Mouse (Mus musculus): Measurements from ENCODE around the gene Mtif3. TPM values are rescaled to one million over a fixed set of nuclear protein-coding genes. Genes with fewer than 3 reads are reported as not detected.

Mtif3 gene
- 2.2 and 5.5 TPM in 2 replicates for polyA plus RNA-seq (2012)

- no peak for TF ChIP-seq GATA1 (IDR thresholded peaks at IDR 0.05; ENCODE audit: low read length)
Measured at GRCm38 (mm10) chr5:146963118-146963936, at the start of gene Mtif3. Gene Mtif3 (minus strand): TSS chr5:146963800.

DNA sequence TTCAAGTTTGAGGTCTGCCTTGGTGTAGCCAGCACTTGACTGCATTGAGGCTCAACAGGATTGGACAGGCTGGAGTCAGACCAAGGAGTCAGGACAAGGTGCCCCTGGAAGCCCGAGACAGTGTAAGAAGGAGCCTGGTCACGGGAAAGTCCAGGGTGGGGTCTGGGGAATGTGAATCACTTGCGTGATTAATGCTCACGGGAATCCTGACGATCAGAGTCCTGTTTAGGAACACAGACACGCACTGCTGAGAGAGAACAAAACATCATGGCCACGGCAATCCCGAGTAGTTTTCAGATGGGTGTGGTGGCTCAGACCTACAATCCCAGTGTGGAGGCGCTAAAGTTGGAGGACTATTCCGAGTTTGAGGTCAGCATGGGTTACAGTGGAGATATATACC lies 47.7 kb upstream of the Mtif3 start:
- no peak for TF ChIP-seq GATA1 (IDR thresholded peaks at IDR 0.05; ENCODE audit: low read length)

GRCm38 (mm10) chr5:147003303-147003702 lies 39.7 kb upstream of the Mtif3 start:
- no peak for TF ChIP-seq GATA1 (IDR thresholded peaks at IDR 0.05; ENCODE audit: low read length)

- no peak for TF ChIP-seq GATA1 (IDR thresholded peaks at IDR 0.05; ENCODE audit: low read length)
Measured at GRCm38 (mm10) chr5:147001312-147001711, 37.7 kb upstream of the Mtif3 start.

- no peak for TF ChIP-seq GATA1 (IDR thresholded peaks at IDR 0.05; ENCODE audit: low read length)
Measured at GRCm38 (mm10) chr5:146998802-146999201, 35.2 kb upstream of the Mtif3 start.

GRCm38 (mm10) chr5:146996812-146997211 lies 33.2 kb upstream of the Mtif3 start:
- TF ChIP-seq GATA1 (IDR thresholded peaks at IDR 0.05; ENCODE audit: low read length): no peak

DNA sequence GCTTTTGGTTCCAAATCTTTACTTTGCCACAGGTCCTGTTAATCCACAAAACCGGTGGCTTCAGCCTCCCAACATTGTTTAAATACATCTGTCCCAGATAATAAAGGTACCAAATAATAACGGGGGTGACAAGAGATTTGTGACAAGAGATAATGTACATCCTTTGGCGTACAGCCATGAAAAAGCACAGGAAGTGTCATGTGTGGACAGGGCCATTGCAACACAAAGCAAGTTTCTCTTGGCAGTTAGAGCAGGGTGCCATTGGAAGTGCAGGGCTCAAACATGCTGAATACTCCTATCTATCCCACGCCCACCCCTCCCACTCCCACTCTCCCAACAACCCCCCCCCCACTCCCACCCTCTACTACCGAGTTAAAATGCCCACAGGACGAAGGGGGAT lies 31.4 kb upstream of the Mtif3 start:
- no peak for TF ChIP-seq GATA1 (IDR thresholded peaks at IDR 0.05; ENCODE audit: low read length)

- no peak for TF ChIP-seq GATA1 (IDR thresholded peaks at IDR 0.05; ENCODE audit: low read length)
Measured at GRCm38 (mm10) chr5:146993509-146993908, 29.9 kb upstream of the Mtif3 start.

DNA sequence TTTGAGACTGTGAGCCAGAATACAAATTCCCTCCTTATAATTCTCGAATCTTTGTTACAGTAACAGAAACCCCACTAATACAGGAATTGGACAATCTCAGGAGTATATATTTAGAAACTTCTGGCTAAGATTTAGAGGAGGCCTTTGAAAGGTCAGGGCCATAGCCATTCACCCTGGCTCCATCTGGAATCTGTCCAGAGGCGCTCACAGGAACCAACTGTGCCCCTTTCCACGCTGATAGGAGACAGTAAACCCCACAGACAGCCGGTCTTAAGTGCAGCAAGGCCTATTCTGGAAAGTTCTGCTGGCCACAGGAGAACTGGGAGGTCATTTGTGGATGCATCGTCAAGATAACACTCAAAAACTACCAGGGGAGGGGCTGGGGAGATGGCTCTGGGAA lies 25.5 kb upstream of the Mtif3 start:
- no peak for TF ChIP-seq GATA1 (IDR thresholded peaks at IDR 0.05; ENCODE audit: low read length)

- no peak for TF ChIP-seq GATA1 (IDR thresholded peaks at IDR 0.05; ENCODE audit: low read length)
Measured at GRCm38 (mm10) chr5:146987588-146987987, 24.0 kb upstream of the Mtif3 start.

- no peak for TF ChIP-seq GATA1 (IDR thresholded peaks at IDR 0.05; ENCODE audit: low read length)
Measured at GRCm38 (mm10) chr5:146985725-146986433, 22.3 kb upstream of the Mtif3 start.

DNA sequence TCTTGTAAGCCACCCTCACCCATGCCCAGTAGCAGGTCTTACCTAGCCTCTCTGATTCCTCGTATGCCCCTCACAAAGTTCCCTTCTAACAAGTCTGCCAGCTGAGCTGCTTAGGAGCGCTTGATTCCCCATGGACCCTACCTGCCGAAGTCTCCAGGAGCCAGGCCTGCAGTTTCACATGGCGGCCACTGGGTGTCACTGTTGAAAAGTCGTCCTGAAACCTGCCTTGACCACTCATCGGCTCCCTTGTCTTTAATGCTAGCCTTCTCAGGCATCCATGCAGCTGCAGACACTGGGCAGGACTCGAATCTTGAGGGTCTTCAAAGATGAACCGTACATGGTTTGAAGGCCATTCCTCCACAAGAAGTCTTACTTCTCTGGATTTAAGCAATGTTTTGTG lies 19.6 kb upstream of the Mtif3 start:
- TF ChIP-seq GATA1 (IDR thresholded peaks at IDR 0.05; ENCODE audit: low read length): no peak

GRCm38 (mm10) chr5:146981376-146981775 lies 17.8 kb upstream of the Mtif3 start:
- no peak for TF ChIP-seq GATA1 (IDR thresholded peaks at IDR 0.05; ENCODE audit: low read length)

DNA sequence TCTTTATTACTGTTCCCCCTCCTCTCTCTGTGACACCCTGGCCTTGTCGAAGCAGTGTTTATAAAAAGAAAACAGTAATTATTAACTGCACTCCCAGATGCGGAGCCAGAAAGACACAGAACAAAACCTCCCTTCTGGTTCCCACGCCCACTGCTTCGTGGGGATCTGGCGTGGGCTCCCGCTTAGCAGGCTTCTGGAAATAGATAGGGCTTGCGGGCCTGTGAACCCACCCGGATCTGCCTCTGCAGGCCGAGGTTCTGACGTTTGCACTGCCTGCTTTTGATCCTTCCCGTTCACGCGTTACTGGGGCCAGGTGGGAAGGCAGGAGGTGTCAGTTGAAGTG lies 11.2 kb upstream of the Mtif3 start:
- TF ChIP-seq GATA1 (IDR thresholded peaks at IDR 0.05; ENCODE audit: low read length): no peak

DNA sequence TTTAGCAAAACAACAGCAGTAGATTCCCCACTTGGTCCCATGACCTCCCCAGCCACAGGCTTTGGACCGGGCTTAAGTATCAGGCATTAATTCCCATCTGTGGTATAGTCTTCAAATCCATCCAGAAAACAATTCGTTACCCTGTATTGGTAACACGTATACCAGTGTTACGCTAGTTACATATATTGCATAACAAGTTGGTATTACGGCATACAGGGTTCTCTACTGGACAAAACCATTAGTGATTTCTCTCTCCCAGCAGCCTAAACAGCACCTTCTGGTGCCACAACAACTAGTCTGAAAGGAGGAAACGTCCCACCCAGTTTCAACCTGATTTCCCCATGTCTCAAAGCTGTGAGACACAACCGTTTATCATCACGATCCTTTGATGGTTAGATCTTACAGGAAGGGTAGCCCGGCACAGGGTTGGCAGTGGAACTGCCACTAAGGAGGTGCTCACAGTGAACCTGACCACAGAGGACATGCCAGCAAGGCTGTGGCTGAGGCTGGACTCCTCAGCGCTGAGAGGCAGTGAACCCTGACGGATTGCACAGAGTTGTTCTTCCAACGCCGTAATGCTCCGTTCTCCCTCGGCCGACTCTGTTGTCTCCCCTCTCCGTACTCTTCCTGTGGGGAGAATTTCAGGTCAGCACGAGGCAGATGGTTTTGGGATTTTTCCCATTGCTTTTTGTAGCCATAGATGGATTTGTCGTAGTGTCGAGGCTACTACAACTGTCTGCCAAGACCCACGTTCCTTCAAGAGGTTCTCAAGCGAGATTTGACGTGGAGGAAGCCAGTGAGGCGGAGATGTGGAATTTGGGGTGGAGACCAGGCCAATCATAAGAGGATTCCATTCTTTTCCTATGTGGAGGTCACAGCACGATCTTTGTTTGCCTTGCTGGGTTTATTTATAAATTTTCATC lies 10.5 kb upstream of the Mtif3 start:
- no peak for TF ChIP-seq GATA1 (IDR thresholded peaks at IDR 0.05; ENCODE audit: low read length)

- TF ChIP-seq GATA1 (IDR thresholded peaks at IDR 0.05; ENCODE audit: low read length): no peak
Measured at GRCm38 (mm10) chr5:146973353-146973752, 9.8 kb upstream of the Mtif3 start.
